Mouse (Mus musculus) liver, postnatal 0 days (tissue): ENCODE measurements around the gene Gpr21. TPM values are rescaled to one million over a fixed set of nuclear protein-coding genes. Genes with fewer than 3 reads are reported as not detected.
A peak's percentile ranks its signal among the peaks of the same experiment; 100 is the strongest.

Experiments
- ATAC-seq: fragments of 200-750 bp; cut with Nextera tagmentation; 2 replicates; pipeline ENCODE4 v1.8.0; 2017; ENCODE audit warnings: mild to moderate bottlenecking, moderate library complexity
- DNase-seq: peaks from one replicate; pipeline ENCODE4 v3.0.0-alpha.2; 2016
- H3K27ac ChIP-seq: fragments of 300-500 bp; sonication (generic); 2 replicates; pipeline ENCODE4 v1.5.1; 2014; ENCODE audit warnings: antibody characterized with exemption, moderate library complexity, mild to moderate bottlenecking, low read depth
- H3K27me3 ChIP-seq: fragments of 300-500 bp; sonication (generic); 2 replicates; pipeline ENCODE4 v1.6.1; 2014; ENCODE audit warnings: low read length, control low read depth, mixed read lengths; ENCODE audit not compliant: insufficient read depth
- H3K36me3 ChIP-seq: fragments of 300-500 bp; sonication (generic); replicated peaks from 2 replicates; pipeline ENCODE4 v1.6.1; 2014; ENCODE audit warnings: mild to moderate bottlenecking, control low read depth, low read length, moderate library complexity, mixed read lengths; ENCODE audit not compliant: insufficient read depth
- H3K4me1 ChIP-seq: fragments of 300-500 bp; sonication (generic); 2 replicates; pipeline ENCODE4 v1.6.1; 2014; ENCODE audit warnings: antibody characterized with exemption, mild to moderate bottlenecking, control low read depth; ENCODE audit not compliant: insufficient read depth
- H3K4me2 ChIP-seq: fragments of 300-500 bp; sonication (generic); 2 replicates; pipeline ENCODE4 v1.6.1; 2014; ENCODE audit warnings: low read depth, mild to moderate bottlenecking, low read length, moderate library complexity, mixed read lengths
- H3K4me3 ChIP-seq: fragments of 300-500 bp; sonication (generic); 2 replicates; pipeline ENCODE4 v1.5.1; 2014; ENCODE audit warnings: low read depth, low read length
- H3K9ac ChIP-seq: fragments of 300-500 bp; sonication (generic); replicated peaks from 2 replicates; pipeline ENCODE4 v1.6.1; 2014; ENCODE audit warnings: mild to moderate bottlenecking, moderate library complexity
- H3K9me3 ChIP-seq: fragments of 300-500 bp; sonication (generic); 2 replicates; pipeline ENCODE4 v1.6.1; 2016; ENCODE audit warnings: mild to moderate bottlenecking, control low read depth, low read length, mixed read lengths
- CTCF ChIP-seq: sonication (generic); IDR thresholded peaks from 2 replicates; pipeline ENCODE4 v1.5.1; 2016; ENCODE audit warnings: antibody characterized with exemption, low read depth
- EP300 ChIP-seq: IDR thresholded peaks from 2 replicates; pipeline ENCODE4 v1.6.1; 2016; ENCODE audit warnings: antibody characterized with exemption, low read depth, mild to moderate bottlenecking
- WGBS: fragments of 180-500 bp; shearing (Covaris S2); extraction: QIAGEN DNeasy Blood & Tissue Kit; methylation state at CpG from one replicate; pipeline ENCODE4 v1.1.7; 2014; ENCODE audit not compliant: insufficient replicate concordance; 5-methylcytosine and 5-hydroxymethylcytosine counted together
- polyA plus RNA-seq: library from polyadenylated mRNA; unstranded; fragments of >200 nt; fragmentation: Nextera tagmentation; extraction: Ambion mirVana; gene quantifications from 2 replicates; pipeline ENCODE4 v1.2.1, GENCODE M21; 2015

The Gpr21 gene
- polyA plus RNA-seq, 1 experiment from 2014 or later: 0.09 TPM

DNA sequence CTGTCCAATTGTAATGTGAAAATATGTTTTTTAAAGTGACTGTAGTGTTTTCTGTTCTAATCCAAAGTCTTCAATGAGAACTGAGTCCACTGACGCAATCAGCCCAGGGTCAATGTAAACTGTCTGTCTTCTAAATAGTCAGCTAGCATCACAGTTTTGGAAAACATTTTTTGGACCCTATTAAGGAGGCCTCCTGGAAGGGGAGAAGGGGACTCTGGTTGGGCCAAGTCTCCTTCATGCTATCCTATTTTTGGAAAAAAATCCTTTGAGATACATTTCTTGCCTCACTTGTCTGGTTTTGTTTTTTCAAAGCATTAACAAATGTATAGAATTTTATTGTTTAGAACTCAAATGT is 3.1 kb downstream of the Gpr21 start:
- 87% methylated on average over 1 of the region's 1 CpGs for WGBS
- Histone ChIP-seq H3K4me3 (no peak overlapping the region), H3K27ac (no peak overlapping the region), H3K4me2 (no peak overlapping the region), H3K4me1 (no peaks in the 10 kb centered on the region), H3K9ac (no peak overlapping the region), H3K36me3 (0 out of 2 replicates have a peak, but pooled peaks cover 2% of the 10 kb centered on the region), H3K27me3 (no peaks in the 10 kb centered on the region), H3K9me3 (no peaks in the 10 kb centered on the region)
- no peak for ATAC-seq
- TF ChIP-seq EP300: no peak
- TF ChIP-seq CTCF: no peak
- DNase-seq: no peak

DNA sequence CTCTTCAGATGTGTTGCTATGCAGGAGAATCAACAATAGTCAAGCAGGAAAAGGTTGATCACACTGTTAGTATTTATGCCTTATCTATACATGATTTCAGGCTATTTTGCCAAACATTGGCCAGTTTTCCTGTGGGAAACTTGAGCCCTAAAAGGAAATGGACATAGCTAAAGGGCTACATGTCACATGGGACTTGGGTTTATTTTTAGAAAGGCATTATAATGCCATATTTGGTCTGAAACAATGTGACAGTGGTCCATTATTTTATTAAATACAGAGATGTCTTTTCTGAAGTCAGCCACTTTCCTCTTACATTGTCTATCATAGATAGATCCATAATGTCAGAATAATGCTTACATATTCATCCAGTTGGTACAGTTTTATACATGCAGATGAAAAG is 11.5 kb downstream of the Gpr21 start:
- H3K4me3 ChIP-seq: no peak overlapping the region
- no peaks in the 10 kb centered on the region for H3K9me3 ChIP-seq
- H3K9ac ChIP-seq: no peak overlapping the region
- no peak for ATAC-seq
- H3K27ac ChIP-seq: no peak overlapping the region
- no peak overlapping the region for H3K4me2 ChIP-seq
- no peaks in the 10 kb centered on the region; the same call in 1 of the 2 replicates for H3K36me3 ChIP-seq
- no peaks in the 10 kb centered on the region for H3K4me1 ChIP-seq
- DNase-seq: no peak
- no peak for TF ChIP-seq CTCF
- TF ChIP-seq EP300: no peak
- H3K27me3 ChIP-seq: no peaks in the 10 kb centered on the region

DNA sequence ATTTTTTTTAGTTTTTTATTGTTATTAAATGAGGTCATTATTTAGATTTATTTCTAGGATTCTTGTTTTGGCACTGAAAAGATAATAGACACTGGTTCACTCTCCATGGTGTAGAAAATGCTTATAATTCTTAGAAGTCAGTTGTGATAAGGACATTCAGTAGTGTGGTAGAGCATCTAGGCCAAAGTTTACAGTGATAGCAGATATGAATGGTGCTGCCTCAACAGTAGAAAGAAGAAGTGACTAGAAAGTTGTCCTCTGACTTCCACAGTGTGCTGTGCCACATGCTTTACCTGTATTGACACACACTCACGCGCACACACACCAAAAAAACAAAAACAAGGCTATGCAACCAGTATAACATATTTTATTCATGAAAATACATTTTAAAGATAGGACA is 13.3 kb downstream of the Gpr21 start:
- Histone ChIP-seq H3K27me3 (no peaks in the 10 kb centered on the region), H3K4me3 (no peak overlapping the region), H3K27ac (no peak overlapping the region), H3K9ac (no peak overlapping the region), H3K36me3 (peaks cover 4% of the 10 kb centered on the region; the same call in 1 of the 2 replicates), H3K9me3 (no peaks in the 10 kb centered on the region), H3K4me1 (no peaks in the 10 kb centered on the region), H3K4me2 (no peak overlapping the region)
- WGBS: 91% methylated on average over 2 of the region's 2 CpGs
- no peak for ATAC-seq
- no peak for TF ChIP-seq EP300
- TF ChIP-seq CTCF: no peak
- no peak for DNase-seq

DNA sequence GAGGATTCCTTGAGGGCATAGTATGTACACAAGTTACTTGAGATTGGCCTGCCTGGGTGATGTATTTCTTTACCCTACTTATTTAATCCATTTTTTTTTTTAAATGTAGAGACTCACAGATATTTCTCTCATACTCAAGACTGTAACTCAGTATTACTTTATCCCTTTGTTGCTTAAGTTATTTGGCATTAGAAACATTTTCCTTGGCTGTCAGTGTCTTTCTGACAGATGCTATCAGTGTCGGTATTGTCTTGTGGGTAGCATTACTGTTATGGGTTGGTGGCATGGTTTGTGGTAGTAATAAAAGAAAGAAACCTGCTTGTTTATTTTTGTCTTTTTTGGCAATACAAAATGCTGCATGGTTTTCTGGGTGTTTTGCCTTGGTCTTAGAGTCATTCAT is 14.6 kb downstream of the Gpr21 start:
- ATAC-seq (no peak), DNase-seq (no peak)
- Histone ChIP-seq H3K9me3 (no peaks in the 10 kb centered on the region), H3K27ac (no peak overlapping the region), H3K4me1 (no peaks in the 10 kb centered on the region), H3K36me3 (peaks cover 5% of the 10 kb centered on the region; the same call in 1 of the 2 replicates), H3K4me2 (no peak overlapping the region), H3K9ac (no peak overlapping the region), H3K27me3 (no peaks in the 10 kb centered on the region), H3K4me3 (no peak overlapping the region)
- WGBS: 88% methylated on average over 1 of the region's 1 CpGs
- TF ChIP-seq CTCF (no peak), EP300 (no peak)

DNA sequence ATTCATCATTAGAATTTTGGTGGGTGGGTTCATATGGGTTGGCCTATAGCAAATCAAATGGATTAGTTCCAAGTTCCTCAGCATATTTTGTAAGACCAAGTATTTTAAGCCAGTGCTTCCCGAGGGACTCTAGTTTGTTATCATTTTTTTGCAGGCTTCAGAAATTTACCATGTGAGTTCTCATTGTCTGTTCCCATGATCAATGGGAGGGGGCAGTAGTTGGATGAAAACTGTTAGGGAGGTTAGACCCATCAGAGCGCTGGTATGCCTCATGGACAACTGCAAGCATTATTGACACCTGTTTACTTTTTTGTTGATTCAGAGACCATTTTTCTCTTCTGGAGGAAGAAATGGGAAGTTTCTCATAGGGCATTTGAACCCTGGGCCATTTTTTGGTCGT is 15.5 kb downstream of the Gpr21 start:
- WGBS: 66% methylated on average over 3 of the region's 3 CpGs
- no peak for ATAC-seq
- H3K27ac ChIP-seq: no peak overlapping the region

DNA sequence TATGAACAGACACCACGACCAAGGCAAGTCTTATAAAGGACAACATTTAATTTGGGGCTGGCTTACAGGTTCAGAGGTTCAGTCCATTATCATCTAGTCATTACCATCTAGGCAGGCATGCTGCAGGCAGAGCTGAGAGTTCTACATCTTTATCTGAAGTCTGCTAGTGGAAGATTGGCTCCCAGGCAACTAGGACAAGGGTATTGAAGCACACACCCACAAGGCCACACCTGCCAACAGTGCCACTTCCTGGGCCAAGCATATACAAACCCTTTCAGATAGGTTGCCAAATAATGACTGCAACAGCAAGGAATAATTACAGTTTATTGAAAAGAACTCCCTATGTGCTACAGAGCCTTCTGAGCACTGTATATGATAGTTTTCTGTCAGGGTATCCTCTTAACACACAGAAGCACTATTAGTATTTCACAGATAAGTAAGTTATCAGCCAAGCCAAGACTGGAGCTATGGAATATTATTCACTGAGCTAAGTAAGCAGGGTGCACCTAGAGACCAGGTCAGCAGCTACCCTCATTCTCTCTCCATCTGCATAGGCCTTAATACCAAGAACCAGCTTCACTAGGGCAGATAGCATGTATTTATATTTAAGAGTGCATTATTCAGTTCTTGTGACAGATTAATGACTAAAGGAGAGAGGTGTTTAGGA is 33.3 kb downstream of the Gpr21 start:
- TF ChIP-seq CTCF (no peak), EP300 (peak; percentile 86)
- no peak overlapping the region for H3K27ac ChIP-seq
- DNase-seq (peak; percentile 43), ATAC-seq (peak; percentile 98)
- H3K9ac ChIP-seq: no peak overlapping the region
- peak overlapping the region; percentile 44 for H3K4me2 ChIP-seq
- H3K27me3 ChIP-seq: no peaks in the 10 kb centered on the region
- peaks cover 21% of the 10 kb centered on the region for H3K36me3 ChIP-seq
- H3K4me1 ChIP-seq: 0 out of 2 replicates have a peak, but pooled peaks cover 4% of the 10 kb centered on the region
- no peaks in the 10 kb centered on the region for H3K9me3 ChIP-seq
- H3K4me3 ChIP-seq: no peak overlapping the region
- WGBS: 52% methylated on average over 1 of the region's 1 CpGs

More for the DNA sequence above, 15.5 kb downstream of the Gpr21 start:
- peaks cover 5% of the 10 kb centered on the region; the same call in 1 of the 2 replicates for H3K36me3 ChIP-seq
- no peaks in the 10 kb centered on the region for H3K27me3 ChIP-seq
- no peak overlapping the region for H3K9ac ChIP-seq
- no peaks in the 10 kb centered on the region for H3K9me3 ChIP-seq
- no peak for TF ChIP-seq CTCF
- no peak for TF ChIP-seq EP300
- H3K4me3 ChIP-seq: no peak overlapping the region
- H3K4me1 ChIP-seq: no peaks in the 10 kb centered on the region
- no peak for DNase-seq
- no peak overlapping the region for H3K4me2 ChIP-seq

DNA sequence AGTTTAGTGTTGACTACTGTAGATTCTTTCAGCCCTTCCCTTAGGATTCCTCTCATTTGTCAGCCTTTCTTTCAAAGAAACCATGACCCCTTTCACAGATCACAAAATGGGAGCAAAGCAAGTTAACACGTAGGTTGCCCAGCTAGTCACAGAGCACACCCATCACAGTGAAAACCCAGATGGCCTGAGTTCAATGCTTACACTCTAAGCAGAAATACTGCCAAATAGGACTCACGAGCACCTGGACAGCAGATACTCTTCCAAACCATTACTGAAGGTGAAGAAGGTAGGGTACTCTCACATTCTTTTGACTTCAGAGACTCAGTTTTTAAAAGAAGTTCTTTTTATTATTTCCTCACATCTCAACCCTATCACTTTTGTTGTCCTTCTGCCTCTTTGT is 40.2 kb downstream of the Gpr21 start:
- Histone ChIP-seq H3K4me1 (no peaks in the 10 kb centered on the region), H3K9me3 (no peaks in the 10 kb centered on the region), H3K4me3 (no peak overlapping the region), H3K27ac (no peak overlapping the region), H3K36me3 (peaks cover 41% of the 10 kb centered on the region), H3K4me2 (no peak overlapping the region), H3K9ac (no peak overlapping the region), H3K27me3 (no peaks in the 10 kb centered on the region)
- DNase-seq (no peak), ATAC-seq (no peak)
- WGBS: 79% methylated on average over 2 of the region's 2 CpGs
- TF ChIP-seq CTCF (no peak), EP300 (no peak)
